Mouse (Mus musculus) monocyte, adult 5-6 weeks (primary cell): ENCODE results near the gene Luc7l. TPM values are rescaled to one million over a fixed set of nuclear protein-coding genes. Genes with fewer than 3 reads are reported as not detected.
A peak's percentile ranks its signal among the peaks of the same experiment; 100 is the strongest.
"Not testable (repeated sequence)": the region's sequence is repeated elsewhere in the genome, so short reads cannot be mapped to it uniquely, and the experiment has no call there.

ENCODE experiments used
- ATAC-seq: fragments of 153-309, 156-312 bp; replicated peaks from 2 replicates; pipeline ENCODE4 v1.8.0; 2017; ENCODE audit warnings: mild to moderate bottlenecking; ENCODE audit not compliant: low TSS enrichment, insufficient number of reproducible peaks, severe bottlenecking, poor library complexity, low FRiP score
- total RNA-seq: library from RNA; stranded (forward); fragments of 200-1000, 200-491, 200-594 nt; gene quantifications from 3 replicates; pipeline ENCODE4 v1.2.3, GENCODE M21; 2017

Gene Luc7l
- total RNA-seq, 1 experiment from 2014 or later, result 111 TPM

DNA sequence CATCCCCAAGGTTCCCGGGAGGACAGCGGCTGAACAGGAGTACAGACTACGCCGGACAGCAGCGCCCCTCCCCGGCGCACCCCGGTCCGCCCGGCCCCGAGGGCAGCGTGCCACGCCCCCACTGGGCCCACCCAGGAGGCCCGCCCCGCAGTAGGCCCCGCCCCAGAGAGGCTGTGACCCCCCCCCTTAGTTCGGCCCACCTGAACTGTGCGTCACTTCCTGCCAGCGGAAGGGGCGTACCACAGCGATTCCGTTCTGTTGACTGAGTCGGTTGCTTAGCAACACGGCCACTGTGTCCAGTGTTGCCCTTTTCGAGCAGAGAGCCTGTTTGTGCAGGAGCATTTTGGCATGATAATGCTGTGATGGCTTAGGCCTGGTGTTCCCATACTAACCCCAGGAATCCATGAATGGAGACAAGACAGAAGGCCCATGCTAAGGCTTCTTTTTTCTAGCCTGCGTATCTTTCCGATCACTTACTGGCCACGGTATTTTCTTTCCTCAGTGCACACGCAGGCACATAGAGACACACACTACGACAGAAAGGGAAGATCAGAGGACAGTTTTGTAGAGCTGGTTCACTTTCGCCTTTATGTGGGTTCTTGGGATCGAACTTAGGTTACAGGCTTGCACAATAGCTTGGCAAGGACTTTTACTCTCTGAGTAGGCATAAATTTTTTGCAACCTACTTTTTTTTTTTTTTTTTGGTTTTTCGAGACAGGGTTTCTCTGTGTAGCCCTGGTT, 8.4 kb upstream of the Luc7l start, which contains the start of gene Fam234a:
Gene Fam234a, minus strand, starts transcription at position 142 of the 741 bp plus-strand sequence.
- peak; percentile 96 for ATAC-seq

DNA sequence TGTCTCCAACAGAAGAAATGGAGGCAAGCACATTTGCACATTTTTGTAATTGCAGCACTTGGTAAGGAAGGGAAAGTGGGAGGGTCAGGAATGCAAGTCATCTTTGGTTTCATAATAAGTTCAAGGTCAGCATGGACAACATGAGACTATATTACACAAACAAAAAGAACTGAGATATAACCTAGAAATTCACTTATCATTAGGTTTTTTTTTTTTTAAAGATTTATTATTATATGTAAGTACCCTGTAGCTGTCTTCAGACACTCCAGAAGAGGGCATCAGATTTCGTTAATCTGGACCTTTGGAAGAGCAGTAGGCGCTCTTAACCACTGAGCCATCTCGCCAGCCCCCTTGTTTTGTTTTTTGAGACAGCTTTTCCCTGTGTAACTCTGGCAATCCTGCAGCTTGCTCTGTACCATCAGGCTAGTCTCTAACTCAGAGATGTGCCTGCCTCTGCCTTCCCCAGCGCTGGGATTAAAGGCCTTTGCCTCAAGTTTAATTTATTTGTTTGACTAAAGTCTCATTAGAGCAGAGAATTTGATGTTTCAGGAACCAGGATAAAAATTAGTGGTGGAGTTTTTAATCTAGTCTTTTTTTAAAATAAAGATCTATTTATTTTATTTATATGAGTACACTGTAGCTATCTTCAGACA, 684 bp upstream of the Luc7l start:
- ATAC-seq, result no peak

DNA sequence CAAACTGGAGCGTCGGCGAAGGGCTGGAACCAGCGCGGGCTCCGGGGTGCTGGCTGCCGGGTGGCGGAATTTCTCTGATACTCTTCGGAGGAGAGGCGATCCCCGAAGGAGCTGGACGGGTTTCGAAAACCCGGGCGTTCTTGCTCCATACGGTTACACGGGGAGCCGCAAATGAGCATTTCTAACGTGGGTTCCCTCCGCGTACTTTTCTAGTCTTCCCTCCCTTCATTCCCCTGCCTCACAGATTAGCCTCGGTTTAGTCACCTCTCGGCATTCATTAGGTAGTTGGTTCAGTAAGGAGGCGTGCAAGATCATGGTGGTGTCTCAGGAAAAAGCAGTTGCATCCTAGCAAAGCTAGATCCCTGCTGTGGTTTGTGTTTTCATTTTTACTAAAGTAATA, 703 bp downstream of the Luc7l start:
- peak; percentile 21; the same call in 1 of the 2 replicates for ATAC-seq

DNA sequence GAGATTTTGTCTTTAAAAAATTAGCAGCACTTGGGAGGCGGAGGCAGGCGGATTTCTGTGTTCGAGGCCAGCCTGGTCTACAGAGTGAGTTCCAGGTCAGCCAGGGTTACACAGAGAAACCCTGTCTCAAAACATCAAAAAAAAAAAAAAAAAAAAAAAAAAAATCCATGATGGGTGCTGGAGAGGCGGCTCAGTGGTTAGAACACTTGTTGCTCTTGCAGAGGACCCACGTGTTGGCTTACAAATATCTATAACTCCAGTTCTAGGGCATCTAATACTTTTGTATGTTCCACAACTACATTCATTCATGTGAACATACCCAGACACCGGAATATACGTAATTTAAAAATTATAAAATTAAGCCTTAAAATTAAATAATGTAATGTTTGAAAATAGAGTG, 2.6 kb downstream of the Luc7l start:
- no peak for ATAC-seq

DNA sequence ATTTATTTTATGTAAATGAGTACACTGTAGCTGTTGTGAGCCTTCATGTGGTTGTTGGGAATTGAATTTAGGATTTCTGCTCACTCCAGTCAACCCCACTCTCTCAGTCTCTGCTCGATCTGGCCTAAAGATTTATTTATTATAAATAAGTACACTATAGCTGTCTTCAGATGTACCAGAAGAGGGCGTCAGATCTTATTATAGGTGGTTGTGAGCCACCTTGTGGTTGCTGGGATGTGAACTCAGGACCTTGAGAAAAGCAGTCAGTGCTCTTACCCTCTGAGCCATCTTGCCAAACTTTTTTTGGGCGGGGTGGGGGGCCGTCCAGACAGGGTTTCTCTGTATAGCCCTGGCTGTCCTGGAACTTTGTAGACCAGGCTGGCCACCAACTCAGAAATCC, 9.1 kb downstream of the Luc7l start:
- no peak for ATAC-seq

DNA sequence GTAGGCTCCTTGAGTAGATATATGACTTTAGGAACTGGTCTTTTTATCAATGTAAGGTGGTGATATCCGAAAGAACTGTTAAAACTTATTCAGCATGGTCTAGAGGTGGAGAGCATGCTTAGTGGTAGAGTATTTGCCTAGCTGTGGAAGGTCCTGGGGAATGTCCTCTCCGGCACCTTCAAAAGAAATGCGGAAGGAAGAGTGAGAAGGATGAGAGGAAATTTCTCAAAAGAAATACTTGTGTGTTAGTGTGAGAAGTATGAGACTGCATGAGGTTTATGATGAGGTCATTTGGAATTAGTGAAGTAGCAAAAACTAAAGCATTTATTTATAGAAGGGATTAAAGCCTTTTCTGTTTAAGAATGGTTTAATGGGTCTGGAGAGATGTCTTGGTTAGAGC, 9.7 kb downstream of the Luc7l start:
- no peak for ATAC-seq

DNA sequence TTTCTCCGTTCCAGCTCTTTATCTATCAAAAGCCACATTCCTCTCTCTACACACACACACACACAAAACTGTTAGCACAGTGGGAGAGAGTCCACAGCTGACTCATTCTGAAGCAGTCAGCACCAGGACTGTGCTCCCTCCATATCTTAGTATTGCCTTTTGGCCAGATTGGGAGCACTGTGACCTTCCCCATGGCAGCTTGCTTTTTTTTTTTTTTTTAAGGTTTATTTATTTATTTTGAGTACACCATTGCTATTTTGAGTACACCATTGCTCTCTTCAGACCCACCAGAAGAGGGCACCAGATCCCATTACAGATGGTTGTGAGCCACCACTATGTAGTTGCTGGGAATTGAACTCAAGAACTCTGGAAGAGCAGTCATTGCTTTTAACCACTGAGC, 16.2 kb downstream of the Luc7l start:
- ATAC-seq, result no peak

DNA sequence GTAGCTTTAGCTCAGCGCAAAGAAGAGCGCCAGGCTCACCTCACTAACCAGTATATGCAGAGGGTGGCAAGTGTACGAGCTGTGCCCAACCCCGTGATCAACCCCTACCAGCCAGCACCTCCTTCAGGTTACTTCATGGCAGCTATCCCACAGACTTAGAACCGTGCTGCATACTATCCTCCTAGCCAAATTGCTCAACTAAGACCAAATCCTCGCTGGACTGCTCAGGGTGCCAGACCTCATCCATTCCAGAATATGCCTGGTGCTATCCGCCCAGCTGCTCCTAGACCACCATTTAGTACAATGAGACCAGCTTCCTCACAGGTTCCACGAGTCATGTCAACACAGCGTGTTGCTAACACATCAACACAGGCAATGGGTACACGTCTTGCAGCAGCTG, 16.9 kb downstream of the Luc7l start:
- ATAC-seq, result not testable (repeated sequence)

DNA sequence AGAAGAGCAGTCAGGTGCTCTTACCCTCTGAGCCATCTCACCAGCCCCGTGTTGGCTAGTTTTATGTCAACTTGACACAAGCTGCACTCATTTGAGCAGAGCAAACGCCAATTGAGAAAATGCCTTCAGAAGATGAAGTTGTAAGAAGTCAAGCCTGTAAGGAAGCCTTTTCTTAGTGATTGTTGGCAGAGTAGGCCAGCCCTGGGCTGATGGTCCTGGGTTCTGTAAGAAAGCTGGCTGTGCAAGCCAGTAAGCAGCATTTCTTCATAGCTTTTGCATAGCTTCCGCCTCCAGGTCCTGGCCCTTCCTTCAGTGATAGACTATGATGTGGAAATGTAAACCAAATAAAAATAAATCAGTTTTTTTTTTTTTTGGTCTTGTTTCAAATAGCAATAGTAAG, 19.9 kb downstream of the Luc7l start:
- ATAC-seq, result no peak

DNA sequence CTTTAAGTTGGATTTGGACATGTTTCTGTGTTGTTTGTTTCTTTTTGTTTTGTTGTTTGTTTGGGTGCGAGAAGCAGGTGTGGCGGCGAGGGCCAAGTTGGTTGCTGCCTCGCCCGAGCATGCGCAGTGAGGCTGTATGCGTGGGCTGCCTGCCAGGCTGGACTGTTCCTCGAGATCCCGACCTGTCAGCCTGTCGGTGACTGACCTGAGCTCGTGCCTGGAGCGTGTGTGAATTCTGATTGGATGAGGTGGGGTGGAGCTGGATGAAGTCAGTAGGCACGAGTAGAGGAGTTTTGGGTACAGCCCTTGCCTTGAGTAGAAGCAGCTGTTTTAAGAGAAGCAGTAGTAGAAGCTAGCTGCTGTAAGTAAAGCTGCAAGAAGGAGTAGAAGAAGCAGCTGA, 23.2 kb downstream of the Luc7l start:
- no peak for ATAC-seq

DNA sequence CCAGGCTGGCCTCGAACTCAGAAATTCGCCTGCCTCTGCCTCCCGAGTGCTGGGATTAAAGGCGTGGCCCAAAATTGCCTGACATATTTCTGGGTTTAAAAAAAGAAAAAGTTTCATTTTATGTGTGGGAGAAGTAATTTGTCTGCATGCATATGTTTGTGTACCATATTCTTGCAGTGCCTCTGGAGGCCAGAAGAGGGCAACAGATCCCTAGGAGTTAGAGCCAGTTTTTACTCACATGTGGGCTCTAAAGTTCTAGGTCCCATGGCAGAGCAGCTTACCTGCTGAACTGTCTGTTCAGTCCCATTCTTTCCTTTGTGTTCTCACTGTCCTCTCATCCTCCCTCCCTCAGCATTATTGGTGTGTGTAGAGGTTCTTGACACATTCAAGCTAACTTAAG, 24.0 kb downstream of the Luc7l start:
- ATAC-seq, result no peak

DNA sequence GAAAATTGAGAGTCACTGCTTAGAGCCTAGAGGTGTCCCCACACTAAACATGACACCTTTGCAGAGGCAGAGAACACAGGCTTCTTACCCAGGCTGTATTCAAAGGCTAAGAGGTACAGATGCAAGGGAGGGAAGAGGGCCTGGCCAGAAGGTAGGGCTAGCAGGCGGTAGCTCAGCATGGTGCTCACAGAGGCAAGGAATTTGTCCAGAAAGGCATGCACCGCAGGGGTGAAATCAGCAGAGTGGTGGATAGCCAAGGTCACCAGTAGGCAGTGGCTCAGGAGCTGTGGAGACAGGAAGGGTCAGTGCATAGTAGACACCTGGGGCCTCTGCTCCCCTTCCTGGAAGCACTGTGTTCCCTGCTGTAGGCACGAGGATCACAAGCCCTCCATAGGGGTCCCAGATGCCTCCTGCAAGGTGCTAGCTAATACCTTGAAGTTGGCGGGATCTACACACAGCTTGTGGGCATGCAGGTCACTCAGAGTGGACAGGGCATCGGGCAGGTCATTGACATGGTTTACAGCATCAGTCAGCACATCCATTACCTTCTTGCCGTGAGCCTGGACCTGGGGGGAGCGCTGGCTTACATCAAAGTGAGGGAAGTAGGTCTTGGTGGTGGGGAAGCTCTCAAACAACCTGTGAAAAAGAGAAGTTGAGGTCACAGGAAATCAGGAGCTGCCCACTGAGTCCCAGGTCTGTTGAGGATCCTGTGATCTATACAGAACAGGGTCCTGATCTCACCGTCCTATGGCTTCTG, 33.7 kb downstream of the Luc7l start:
- ATAC-seq, result no peak

DNA sequence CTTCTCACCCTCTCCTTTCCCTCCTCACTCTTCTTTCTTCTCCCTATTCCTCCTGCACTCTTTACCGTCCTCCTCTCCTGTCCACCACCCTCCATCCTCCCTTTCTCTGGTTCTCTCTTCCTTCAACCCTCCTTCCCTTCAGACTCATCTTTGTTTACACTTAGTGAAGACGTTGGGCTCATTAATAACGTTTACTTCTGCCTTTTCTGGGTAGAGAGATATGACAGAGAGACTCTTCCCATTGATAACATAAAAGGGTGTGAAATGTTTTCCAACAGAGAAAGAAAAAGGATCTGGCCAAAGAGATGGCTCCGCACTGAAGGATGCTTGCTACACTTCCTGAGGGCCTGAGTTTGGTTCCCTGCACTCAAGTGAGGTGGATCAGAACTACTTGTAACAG, 36.8 kb downstream of the Luc7l start:
- ATAC-seq, result no peak

DNA sequence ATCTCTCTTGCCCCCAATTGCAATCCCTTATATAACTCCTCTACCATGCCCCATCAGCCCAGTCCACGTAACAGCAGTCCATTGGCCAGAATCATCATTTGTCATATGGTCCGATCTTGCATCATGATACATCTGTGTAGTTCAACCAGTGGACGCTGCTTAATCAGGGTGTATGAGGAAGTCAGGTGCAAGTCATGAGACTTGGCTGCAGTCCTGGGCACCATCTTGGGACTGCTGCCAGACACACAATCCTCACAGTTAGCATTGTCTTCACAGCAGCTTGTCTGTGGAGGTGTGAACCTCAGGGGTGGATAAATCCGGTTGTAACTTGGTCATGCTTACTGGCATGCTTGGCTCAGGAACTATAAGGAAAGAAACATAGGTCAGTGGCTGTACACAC, 45.6 kb downstream of the Luc7l start:
- not testable (repeated sequence) for ATAC-seq

DNA sequence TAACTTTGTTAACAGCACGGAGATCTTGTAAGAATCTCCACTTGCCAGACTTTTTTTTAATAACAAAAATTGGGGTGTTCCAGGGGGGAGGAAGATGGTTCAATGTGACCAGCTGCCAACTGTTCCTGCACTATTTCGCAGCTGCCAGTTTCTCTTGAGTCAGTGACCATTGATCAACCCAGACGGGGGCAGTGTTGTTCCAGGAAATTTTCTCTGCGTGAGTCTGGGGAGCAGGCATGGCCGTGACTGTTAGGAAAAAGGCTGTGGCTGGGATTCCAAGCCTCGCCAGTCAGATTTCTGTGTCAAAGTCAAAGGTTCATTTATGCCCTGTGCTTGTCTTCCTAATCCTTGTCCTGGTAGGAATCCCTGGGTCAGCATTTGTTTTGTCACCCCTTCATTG, 61.6 kb downstream of the Luc7l start:
- ATAC-seq, result no peak

DNA sequence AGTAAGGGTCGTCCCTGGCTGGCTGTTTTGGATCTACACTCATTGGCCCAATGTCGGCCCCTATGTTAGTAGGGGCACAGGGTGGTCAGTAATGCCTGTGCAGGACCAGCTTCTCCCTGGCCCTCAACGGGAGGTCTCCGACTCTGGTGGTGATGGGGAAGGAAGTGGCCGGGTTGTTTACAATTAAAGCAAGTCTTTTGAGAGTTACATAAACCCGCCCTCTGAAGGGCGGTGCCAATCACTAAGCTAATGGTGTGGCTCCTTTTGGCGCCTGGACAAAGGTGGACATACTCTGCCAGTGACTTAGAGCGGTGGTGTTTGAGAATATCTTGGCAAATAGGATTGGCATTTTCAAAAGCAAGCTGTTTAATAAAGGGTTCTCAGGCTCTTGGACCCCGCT, 62.8 kb downstream of the Luc7l start:
- ATAC-seq, result no peak

DNA sequence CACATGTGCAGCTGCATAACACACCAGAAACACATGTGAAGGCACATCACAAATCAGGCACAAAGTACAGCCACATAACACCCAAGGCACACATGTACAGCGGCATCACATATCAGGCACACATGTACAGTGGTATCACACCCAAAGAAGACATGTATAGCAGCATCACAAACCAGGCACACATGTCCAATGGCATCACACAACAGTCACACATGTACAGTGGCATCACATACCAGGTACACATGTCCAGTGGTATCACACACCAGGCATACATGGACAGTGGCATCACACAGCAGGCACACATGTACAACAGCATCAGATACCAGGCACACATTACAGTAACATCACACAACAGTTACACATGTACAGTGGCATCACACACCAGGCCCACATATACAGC, 65.7 kb downstream of the Luc7l start:
- ATAC-seq, result no peak
